Mouse (Mus musculus) A20 (cell line): ENCODE results near the gene Pip4k2b.
"Not testable (repeated sequence)": the region's sequence is repeated elsewhere in the genome, so short reads cannot be mapped to it uniquely, and the experiment has no call there.

Experiments used
- DNase-seq: peaks from one replicate; pipeline ENCODE4 v3.0.0-alpha.2; 2011; ENCODE audit warnings: low read depth, low spot score

The Pip4k2b gene

DNA sequence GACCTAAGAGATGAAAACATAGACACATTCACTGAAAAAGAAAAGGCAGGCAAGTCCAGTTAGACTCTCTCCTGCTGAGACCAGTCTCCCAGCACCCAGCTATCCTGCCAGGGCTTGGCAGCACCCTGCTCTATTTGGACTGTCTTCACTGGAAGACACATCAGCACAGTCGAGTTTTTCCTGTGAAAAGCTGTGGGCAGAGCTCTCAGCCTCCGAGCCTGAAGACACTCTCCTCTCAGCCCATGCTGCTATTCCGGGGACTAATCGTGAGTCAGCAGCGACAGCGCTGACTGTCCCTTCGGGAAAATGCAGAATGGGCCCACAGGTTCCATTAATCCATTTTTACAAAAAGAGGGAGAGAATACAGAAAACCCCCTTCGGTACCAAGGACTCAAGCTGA, 8.8 kb upstream of the Pip4k2b start:
- no peak for DNase-seq

DNA sequence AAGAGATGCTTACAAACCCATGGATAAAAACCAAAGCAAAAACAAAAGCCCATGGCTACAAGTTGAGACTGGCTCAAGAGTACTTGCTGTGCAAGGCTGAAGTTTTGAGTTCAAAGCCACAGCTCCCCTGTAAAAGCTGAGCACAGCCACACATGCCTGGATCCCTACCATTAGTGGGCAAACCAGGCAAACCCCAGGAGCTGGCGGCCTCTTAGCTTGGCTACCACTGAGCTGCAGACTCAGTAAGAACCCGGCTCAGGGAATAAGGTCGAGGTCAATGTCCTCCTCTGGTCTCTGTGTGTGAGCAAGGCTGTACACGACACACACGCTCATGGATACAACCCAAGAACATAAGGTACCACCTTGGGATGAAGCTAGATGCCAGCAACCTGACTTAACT, 4.0 kb upstream of the Pip4k2b start:
- no peak for DNase-seq

DNA sequence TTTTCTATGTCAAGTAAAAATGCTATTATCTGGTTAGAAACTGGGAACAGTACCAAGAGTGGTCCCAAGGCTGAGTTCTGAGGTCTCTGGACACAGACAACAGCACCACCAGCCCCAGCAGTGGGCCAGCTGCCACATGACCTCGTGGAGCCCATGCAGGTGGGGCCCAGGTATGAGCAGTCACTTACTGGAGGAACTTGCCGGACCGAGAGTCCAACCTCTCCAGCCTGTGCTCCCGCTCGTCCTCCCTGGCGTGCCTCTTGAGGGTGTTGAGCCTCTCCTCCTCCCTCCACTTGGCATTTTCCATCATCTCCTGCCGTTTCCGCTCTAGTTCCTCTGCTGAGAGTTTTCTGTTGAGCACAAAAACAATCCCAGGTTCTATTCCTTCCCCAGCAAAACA, 3.3 kb upstream of the Pip4k2b start:
- DNase-seq, result no peak

DNA sequence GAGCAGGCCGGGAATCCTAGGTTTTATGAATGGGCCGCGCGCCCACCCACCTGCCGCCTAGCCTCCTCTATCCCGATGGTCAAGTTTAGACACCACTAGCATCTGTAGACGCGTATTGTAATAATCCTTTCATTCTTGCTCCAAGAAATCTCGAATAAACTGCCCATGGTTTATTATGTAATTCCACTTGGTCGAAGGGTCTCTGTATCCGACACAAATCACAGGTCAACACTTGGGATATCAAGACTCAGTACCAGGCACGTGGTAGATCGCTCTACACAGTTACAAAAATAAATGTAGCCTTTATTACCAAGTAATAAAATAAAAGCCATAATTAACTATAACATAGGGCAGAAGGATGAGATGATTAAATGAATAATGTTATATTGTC, 822 bp upstream of the Pip4k2b start:
- DNase-seq, result no peak

DNA sequence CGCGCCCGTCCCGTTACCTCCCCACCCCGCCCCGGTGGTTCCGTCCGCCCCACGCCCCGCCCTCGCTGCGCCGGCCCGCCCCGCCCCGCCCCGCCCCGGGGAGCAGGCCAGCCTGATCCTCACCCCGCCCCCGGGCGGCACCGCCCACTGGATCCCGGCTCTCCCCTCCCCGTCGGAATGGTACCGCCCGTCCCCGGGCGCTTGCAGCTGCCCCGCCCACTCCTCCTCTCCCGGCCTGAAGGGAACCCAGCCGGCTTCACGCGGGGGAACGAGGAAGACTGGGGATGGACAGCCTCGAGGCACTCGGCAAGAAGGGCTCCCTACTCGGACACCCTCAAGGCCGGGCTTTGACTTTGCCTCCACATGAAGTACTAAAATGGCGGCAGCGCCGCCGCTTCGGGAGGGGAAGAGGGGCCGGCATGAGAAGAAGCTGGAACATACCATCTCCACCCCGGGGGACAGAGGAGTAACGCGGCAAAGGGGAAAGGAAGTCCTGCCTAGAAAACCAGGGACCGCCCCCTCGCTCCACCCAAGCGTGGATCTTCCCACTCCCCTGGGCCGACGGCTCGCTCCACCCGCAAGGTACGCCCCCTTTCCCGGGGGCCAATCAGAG, 320 bp upstream of the Pip4k2b start:
- DNase-seq, result peak; percentile 100

DNA sequence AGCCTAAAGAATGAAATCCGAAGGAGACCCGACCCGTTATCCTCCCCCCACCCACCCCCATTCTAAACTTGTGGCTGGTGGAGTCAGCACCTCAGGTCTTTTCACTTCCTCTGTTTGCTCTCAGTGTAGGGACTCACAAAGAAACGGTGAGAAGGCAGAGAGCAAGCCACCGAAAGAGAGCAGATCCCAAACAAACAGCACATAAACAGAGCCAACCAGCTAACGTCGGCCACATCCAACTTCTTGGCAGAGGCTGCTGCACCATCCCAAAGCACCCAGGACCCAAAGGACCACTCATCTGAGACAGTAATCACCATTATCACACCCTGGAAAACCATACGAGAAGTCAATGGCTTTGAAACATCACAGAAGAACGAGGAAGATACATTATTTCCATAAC, 1.1 kb downstream of the Pip4k2b start:
- peak; percentile 80 for DNase-seq

DNA sequence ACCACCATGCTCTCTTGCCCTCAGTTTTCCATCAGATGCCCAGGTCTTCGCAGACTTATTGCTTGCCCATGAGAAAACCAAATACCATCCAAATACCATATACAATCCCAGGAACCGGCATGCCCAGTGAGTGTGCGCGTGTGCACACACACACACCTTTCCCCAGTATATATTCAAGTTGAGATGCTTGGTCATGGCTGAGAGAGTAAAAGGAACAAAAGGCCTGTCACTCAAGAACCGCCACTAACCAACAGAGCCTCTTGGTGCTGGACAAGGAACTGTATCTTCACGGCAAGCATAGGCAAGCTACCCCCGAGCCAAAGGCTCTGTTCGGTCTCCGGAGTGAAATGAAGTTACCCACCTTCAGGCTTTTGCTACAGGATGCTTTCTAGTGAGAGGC, 1.9 kb downstream of the Pip4k2b start:
- DNase-seq, result peak; percentile 62

DNA sequence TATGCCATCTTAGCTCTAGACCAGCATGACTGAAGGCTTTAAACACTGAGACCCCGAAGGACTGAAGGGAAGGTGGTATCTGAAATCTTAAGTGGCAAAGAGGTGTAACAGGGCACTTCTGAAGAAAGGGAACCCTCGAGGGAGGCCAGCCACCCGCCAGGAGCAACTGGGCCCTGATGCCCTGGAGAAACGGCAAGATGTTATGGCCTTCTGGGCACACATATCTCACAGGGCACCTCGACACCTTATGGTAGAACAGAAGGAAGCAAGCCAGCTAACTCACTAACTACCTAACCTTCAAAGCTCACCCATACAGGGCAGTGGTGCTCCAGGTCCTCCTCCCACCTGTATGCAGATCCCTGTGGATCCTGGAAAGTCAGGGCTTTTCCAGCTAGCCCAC, 2.3 kb downstream of the Pip4k2b start:
- no peak for DNase-seq

DNA sequence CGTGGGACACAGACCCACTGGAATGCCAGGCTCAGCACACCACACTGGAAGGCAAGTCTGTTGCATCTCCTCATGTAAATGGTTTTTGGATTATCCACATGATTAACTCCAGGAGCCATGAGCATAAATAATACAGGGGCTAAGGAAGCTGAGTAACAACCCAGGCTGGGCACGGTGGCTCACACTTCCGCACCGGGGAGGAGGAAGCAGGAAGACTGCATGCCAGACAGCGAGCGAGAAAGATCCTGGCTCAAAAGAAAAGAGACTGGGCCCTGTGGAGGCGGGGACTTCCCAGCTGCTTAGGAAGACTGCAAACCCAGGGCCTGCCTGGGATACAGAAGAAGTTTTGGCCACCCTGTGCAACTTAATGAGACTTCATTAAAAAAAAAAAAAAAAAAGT, 4.3 kb downstream of the Pip4k2b start:
- no peak for DNase-seq

DNA sequence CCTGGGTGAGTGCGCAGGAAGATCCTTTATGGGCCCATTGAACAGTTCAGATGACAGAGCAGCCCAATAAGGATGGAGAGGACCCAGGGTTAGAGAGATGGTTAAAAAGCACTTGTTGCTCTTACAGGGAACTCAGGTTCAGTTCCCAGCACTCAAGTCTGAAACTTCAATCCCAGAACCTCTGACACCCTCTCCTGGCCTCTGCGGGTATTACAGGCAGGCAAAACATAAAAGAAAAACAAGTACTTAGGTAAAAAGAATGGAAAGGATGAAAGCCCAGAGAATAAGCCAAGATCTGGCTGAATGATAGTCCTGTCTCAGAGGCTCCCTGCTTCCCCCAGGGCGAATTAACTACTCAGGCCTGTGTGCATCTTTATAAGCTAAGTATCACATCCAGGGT, 5.3 kb downstream of the Pip4k2b start:
- peak; percentile 59 for DNase-seq

DNA sequence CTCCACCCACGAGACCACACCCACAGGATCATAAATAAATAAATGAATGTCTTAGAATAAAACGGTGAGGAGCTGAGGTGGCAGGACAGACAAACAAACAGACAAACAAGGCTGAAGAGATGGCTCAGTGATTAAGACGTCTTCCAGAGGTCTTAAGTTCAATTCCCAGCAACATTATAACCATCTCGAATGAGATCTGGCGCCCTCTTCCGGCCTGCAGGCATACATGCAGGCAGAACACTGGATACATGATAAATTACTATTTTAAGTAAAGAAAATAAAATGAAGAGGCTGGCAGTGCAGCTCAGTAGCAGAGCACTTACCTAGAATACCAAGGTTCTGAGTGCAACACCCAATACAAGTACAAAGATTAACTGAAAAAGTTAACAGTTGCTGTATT, 5.8 kb downstream of the Pip4k2b start:
- peak; percentile 62 for DNase-seq

DNA sequence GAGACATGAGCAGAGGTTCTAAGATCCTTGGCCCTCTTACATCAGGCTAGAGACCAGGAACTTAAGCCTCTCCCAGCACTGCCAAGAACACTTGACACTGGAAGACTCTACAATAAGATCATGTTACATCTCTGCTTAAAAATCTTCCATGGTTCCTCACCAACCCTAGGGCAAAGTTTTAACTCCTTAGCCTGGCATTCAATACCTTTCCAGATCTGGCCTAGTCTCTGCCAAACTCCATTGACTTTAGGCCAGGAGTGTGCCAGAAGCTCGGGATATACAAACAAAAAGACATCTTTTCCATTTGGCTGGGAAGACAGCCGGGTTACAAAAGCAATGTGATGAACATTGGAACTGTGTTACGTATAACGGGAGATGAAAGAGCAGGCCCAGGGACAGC, 6.9 kb downstream of the Pip4k2b start:
- DNase-seq, result no peak

DNA sequence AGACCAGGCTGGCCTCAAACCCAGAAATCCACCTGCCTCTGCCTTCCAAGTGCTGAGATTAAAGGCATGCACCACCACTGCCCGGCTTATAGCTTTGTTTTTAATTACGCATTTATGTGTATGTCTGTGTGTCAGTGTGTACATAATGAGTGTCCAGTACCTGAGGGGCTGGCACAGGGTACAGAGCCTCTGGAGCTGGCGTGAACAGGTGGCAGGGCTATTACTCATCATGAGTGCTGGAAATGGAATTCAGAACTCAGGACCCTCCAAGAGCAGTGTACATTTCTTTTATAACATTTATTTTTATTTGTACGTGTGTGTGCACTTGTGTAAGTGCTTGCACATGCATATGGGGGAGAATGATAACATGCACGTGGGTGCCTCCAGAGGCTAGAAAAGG, 7.9 kb downstream of the Pip4k2b start:
- DNase-seq, result no peak

DNA sequence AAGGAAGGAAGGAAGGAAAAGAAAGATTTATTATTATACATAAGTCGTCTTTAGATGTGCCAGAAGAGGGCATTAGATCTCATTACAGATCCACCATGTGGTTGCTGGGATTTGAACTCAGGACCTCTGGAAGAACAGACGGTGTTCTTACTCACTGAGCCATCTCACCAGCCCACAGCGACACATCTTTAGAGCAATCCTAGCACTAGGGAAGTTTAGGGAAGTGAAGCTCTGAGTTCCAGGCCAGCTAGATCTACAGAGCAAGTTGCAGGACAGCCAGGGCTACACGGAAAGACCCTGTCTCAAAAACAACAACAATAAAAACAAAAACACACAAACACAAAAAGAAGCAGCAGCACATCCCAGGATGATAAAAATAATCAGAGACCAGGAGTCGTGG, 9.7 kb downstream of the Pip4k2b start:
- DNase-seq, result not testable (repeated sequence)

DNA sequence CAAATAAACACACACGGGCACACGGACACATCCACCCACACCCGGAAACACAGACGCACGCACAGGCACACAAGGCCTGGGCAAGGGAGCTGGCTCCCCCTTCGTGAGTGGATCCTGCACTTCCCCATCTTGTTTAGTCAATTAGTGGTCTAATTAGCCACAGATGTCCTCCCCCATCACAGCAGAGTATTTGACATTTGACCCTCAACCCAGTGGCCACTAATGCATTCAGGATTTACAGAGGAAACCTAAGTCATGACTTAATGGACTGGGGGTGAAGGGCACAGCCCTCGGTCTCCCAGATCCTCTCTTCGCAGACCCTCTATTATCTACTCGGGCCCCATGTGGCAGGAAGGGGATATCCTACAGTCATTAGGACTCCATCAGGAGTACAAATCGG, 10.8 kb downstream of the Pip4k2b start:
- DNase-seq, result no peak

DNA sequence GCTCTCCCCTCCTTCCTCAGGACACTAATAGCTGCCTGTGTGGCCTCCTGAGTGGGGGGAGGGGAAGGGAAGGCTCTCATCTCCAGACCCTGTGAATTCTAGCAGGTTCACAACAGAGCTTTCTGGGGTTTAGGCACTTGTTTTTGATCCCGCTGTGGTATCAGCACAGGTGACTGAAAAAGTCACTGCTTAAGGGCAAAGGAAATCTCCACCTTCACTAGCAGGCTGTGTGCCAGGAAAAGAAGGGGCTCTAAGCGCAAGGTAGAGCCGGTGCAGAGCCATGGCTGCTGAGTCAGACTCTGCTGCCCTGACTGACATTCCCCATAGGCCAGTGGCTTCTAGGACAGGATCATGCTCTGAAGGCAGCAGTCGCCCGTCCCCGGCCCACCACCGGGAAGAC, 15.8 kb downstream of the Pip4k2b start:
- no peak for DNase-seq

DNA sequence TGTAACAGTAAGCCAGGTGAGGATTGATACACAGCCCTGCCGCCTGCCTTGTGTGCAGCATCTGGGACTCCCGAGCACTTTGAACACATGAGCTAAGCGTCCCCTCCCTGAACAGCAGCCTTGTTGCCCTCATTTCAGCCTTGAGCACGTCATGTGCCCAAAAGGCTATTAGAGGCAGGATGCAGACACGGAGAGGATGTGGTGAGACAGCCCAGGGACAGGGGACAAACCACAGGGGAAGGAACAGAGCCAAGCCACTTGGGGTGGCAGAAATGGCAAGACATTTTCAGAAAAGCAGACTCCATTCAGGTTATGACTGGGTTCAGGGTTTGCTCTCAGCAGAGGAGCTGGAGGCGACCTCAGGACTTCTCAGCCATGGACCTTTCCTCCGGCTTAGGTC, 16.2 kb downstream of the Pip4k2b start:
- DNase-seq, result no peak

DNA sequence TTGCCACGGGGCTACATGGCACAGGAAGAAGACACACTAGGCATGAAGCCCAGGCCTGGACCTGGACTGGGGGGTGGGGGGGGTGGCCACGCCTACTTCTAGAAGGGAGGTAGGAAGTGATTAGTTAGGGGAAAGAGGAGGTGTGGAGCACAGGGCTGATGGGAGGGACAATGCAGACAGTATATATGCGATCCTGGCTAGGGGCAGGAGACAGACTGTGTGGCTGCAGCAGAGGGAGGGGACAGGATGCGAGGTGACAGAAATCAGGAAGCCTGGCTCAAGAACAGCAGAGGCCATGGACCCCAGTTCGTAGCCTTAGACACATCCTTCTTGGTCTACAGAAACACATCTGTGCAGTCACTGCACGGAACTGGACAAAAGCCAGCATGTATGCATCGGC, 20.8 kb downstream of the Pip4k2b start:
- DNase-seq, result no peak

DNA sequence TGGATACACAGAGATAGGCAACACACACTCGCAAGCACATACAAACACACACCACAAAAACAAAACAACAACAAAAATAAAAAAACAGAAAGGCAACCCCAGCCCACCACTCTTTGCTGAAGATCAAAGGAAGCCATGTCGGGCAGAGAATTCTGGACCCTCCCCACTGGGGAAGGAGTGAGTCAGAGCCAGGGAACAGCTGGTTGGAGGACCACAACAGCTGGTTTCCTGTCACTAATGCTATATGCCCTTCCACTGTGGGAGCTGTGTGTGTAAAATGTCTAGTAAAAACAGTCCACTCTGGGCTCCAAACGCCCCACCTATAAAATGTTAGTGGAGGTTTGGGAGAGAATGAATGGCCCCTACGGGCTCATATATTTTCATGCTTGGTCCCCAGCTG, 23.2 kb downstream of the Pip4k2b start:
- no peak for DNase-seq

DNA sequence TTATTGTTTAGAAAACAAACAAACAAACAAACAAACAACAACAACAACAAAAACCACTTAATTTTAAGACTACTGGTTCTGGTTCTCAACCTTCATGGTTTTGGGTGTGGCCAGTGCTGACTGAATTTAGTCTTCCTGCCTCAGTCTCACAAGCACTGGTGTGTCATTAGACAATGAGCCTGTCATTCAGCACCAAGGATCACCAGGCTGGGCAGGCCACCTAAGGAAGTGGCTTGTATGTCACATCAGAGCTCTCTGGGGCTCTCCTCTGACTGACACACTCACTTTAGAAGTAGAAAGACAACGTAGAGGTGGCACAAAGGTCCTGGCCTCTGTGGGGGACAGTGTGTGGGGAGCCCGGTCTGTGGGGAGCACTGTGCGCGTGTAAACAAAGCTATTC, 25.5 kb downstream of the Pip4k2b start:
- no peak for DNase-seq

DNA sequence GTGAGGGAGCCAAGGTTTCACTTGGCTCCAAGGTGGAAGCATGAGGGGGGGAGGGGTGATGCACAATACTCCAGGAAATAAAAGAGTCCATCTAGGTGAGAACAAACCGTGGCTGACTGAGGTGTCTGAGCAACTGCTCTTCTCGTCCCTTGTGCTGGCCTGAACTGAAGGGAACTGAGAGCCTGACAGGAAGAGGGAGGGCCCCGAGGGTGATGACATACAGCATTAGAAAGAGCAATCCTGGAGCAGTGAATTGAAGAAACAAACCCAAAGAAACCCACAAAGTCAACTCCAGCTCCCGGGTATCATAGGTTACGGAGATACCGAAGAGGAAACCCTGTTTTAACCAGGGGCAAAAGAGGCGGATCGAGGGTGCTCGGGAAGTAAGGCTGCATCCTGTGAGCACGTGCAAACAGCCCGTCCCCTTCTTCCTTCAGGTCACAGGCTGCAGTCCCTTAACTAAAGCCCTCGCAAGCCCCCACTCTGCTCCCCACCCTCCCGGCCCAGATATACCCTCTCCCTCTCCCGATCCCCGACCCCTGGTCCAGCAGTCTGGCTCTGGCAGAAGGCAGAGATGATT, 26.1 kb downstream of the Pip4k2b start:
- no peak for DNase-seq

DNA sequence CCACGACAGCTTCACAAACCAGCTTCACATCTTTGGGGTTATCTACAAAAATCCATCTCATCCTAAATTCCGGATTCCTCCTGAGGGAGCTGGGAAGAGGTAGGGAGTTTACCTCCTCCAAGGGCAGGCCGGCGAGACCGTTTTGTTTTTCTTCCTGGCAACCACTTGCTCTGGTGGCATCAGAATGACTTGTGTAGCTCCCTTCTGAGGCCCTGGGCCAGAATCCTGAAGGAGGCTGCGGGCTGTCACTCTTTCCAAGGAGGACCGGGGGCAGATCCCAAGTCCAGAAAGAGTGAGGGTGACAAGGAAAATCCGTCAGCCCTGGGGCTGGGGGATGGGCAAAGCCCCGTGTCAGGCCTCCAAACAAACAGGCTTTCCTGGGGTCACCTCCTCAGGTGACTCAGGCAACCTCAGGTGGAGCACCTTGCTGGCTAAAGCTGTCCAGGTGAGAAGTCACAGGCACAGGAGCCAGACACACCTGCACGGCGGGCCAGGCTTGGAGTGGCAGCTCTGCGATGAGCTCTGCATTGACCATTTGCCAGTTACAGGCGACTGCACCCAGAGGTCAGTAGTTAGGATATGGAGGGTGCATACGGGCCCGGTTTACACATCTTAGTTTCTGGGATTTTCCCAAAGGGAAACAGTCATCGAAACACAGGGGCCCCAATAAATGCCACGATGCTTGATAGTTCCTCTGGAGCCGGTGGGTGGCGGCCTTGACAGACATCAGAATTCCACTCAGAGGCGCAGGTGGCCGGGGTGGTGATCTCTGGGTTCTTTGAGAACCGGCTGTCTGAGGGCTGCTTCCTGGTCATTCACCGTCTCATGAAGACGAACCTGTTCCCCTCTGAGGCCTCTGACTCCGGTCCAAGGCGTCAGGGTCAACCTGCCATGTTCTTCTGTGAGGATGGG, 26.9 kb downstream of the Pip4k2b start:
- no peak for DNase-seq

DNA sequence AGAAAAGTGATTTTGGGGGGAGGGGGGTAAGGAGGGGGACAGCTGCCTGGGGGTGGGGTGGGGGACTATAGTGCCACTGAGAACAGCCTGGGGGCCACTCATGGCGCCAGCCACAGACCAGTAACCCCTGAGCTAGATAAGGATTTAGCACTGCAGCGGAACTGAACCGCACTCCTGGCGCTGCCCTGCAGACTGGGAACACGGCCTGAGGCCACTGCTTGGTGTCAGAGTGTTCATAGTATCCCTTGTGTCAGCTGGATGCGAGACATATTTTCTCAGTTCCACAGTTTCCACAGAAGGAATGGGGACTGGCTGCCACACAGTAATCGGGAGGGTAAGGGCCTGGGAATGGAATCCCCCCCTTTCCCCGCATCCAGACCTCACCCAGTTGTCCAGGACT, 28.5 kb downstream of the Pip4k2b start:
- no peak for DNase-seq
